Mouse (Mus musculus) CH12.LX (cell line): Measurements from ENCODE around the gene Ercc1. TPM values are rescaled to one million over a fixed set of nuclear protein-coding genes. Genes with fewer than 3 reads are reported as not detected.
A peak's percentile ranks its signal among the peaks of the same experiment; 100 is the strongest.

Experiments
- DNase-seq: peaks from one replicate; pipeline ENCODE4 v3.0.0-alpha.2; 2013; ENCODE audit errors: extremely low read depth
- H3K27ac ChIP-seq: 2 replicates; pipeline ENCODE4 v1.5.1; 2012; ENCODE audit warnings: low read depth, mild to moderate bottlenecking, control low read depth, moderate library complexity; ENCODE audit not compliant: insufficient read depth
- H3K27me3 ChIP-seq: replicated peaks from 2 replicates; pipeline ENCODE3; 2012; ENCODE audit warnings: inconsistent platforms
- H3K36me3 ChIP-seq, 2 experiments: replicated peaks in 1 of 2; 2 replicates each; pipeline versions ENCODE3 to v1.6.1; 2012; ENCODE audit warnings: inconsistent platforms in 1 of 2, low read length in 1 of 2, mild to moderate bottlenecking in 1 of 2, mixed read lengths in 1 of 2, moderate library complexity in 1 of 2; ENCODE audit not compliant: control insufficient read depth in 1 of 2, insufficient read depth in 1 of 2
- H3K4me1 ChIP-seq, 2 experiments: 2 replicates each; pipeline ENCODE4 v1.6.1; 2012; ENCODE audit warnings: inconsistent platforms in 1 of 2, moderate library complexity in 1 of 2; ENCODE audit not compliant: insufficient read depth in 2 of 2, control insufficient read depth in 1 of 2
- H3K4me2 ChIP-seq: 2 replicates; pipeline ENCODE4 v1.6.1; 2012; ENCODE audit warnings: low read depth, mild to moderate bottlenecking, control low read depth; ENCODE audit not compliant: poor library complexity, insufficient read depth, severe bottlenecking
- H3K4me3 ChIP-seq, 3 experiments: fragments of 150-350 bp in 1 of 3; sonication (generic) in 1 of 3; replicated peaks in 1 of 3; 2 replicates each; pipeline versions ENCODE3 to v1.5.1; 2011 to 2012; ENCODE audit warnings: low read depth in 2 of 3, low read length in 2 of 3, mild to moderate bottlenecking in 2 of 3, moderate library complexity in 2 of 3, control low read depth in 1 of 3, improper control_type of control experiment in 1 of 3, inconsistent platforms in 1 of 3, mixed read lengths in 1 of 3; ENCODE audit not compliant: poor library complexity in 1 of 3
- H3K79me2 ChIP-seq: replicated peaks from 2 replicates; pipeline ENCODE4 v1.6.1; 2012; ENCODE audit warnings: mild to moderate bottlenecking, moderate library complexity; ENCODE audit not compliant: control insufficient read depth, poor library complexity, insufficient read depth, severe bottlenecking; ENCODE audit errors: extremely low read depth
- H3K9ac ChIP-seq: 2 replicates; pipeline ENCODE4 v1.6.1; 2012; ENCODE audit warnings: low read depth, mild to moderate bottlenecking, control low read depth, moderate library complexity; ENCODE audit not compliant: insufficient read depth
- H3K9me3 ChIP-seq: replicated peaks from 2 replicates; pipeline ENCODE3; 2012; ENCODE audit warnings: low read length, inconsistent platforms, mixed read lengths
- BHLHE40 ChIP-seq: IDR thresholded peaks from 2 replicates; pipeline ENCODE4 v1.6.1; 2011; ENCODE audit warnings: mild to moderate bottlenecking, low read depth, low read length, improper control_type of control experiment
- CTCF ChIP-seq, 2 experiments: IDR thresholded peaks in 1 of 2; conservative IDR thresholded peaks in 1 of 2; 2 replicates each; pipeline ENCODE4 v1.5.1; 2011 to 2012; ENCODE audit warnings: low read depth in 2 of 2, low read length in 2 of 2, improper control_type of control experiment in 1 of 2, inconsistent platforms in 1 of 2, mild to moderate bottlenecking in 1 of 2, moderate library complexity in 1 of 2
- ELF1 ChIP-seq: IDR thresholded peaks from 2 replicates; pipeline ENCODE4 v1.6.1; 2014; ENCODE audit warnings: low read depth, mild to moderate bottlenecking, inconsistent platforms, low read length, improper control_type of control experiment
- GABPA ChIP-seq: IDR thresholded peaks from 2 replicates; pipeline ENCODE4 v1.6.1; 2012; ENCODE audit warnings: low read depth, low read length, improper control_type of control experiment, inconsistent platforms; ENCODE audit not compliant: insufficient replicate concordance
- IRF4 ChIP-seq: IDR thresholded peaks from 2 replicates; pipeline ENCODE4 v1.6.1; 2014; ENCODE audit warnings: low read depth, mild to moderate bottlenecking, inconsistent platforms, low read length, improper control_type of control experiment
- JUN ChIP-seq: IDR thresholded peaks from 2 replicates; pipeline ENCODE4 v1.6.1; 2011; ENCODE audit warnings: low read depth, mild to moderate bottlenecking, low read length, improper control_type of control experiment, moderate library complexity; ENCODE audit not compliant: insufficient read depth
- KAT2A ChIP-seq: IDR thresholded peaks from 2 replicates; pipeline ENCODE4 v1.6.1; 2012; ENCODE audit warnings: low read length, improper control_type of control experiment, inconsistent platforms; ENCODE audit not compliant: insufficient replicate concordance
- MAZ ChIP-seq: IDR thresholded peaks from 2 replicates; pipeline ENCODE4 v1.6.1; 2012; ENCODE audit warnings: low read depth, mild to moderate bottlenecking, inconsistent platforms, low read length, improper control_type of control experiment, moderate library complexity
- MEF2A ChIP-seq: IDR thresholded peaks from 2 replicates; pipeline ENCODE4 v1.6.1; 2014; ENCODE audit warnings: low read depth, mild to moderate bottlenecking, inconsistent platforms, low read length, improper control_type of control experiment, borderline replicate concordance
- MXI1 ChIP-seq: IDR thresholded peaks from 2 replicates; pipeline ENCODE4 v1.6.1; 2011; ENCODE audit warnings: mild to moderate bottlenecking, low read depth, low read length, improper control_type of control experiment
- MYC ChIP-seq: IDR thresholded peaks from 2 replicates; pipeline ENCODE4 v1.6.1; 2011; ENCODE audit warnings: low read depth, mild to moderate bottlenecking, improper control_type of control experiment, low read length
- NRF1 ChIP-seq: IDR thresholded peaks from 2 replicates; pipeline ENCODE4 v1.6.1; 2014; ENCODE audit warnings: low read depth, mild to moderate bottlenecking, inconsistent platforms, low read length, improper control_type of control experiment, moderate library complexity
- PAX5 ChIP-seq: IDR thresholded peaks from 2 replicates; pipeline ENCODE4 v1.6.1; 2012; ENCODE audit warnings: low read length, inconsistent platforms, mixed read lengths
- POLR2A ChIP-seq: IDR thresholded peaks from 2 replicates; pipeline ENCODE4 v1.6.1; 2011; ENCODE audit warnings: low read depth, mild to moderate bottlenecking, improper control_type of control experiment, low read length
- POLR2AphosphoS2 ChIP-seq: IDR thresholded peaks from 2 replicates; pipeline ENCODE4 v1.6.1; 2011; ENCODE audit warnings: low read depth, low read length, improper control_type of control experiment
- RAD21 ChIP-seq: IDR thresholded peaks from 2 replicates; pipeline ENCODE4 v1.6.1; 2011; ENCODE audit warnings: low read depth, mild to moderate bottlenecking, low read length, improper control_type of control experiment, moderate library complexity
- SIN3A ChIP-seq: IDR thresholded peaks from 2 replicates; pipeline ENCODE4 v1.6.1; 2012; ENCODE audit warnings: low read length, improper control_type of control experiment, inconsistent platforms
- SMC3 ChIP-seq: IDR thresholded peaks from 2 replicates; pipeline ENCODE4 v1.6.1; 2011; ENCODE audit warnings: low read depth, low read length, improper control_type of control experiment
- TBP ChIP-seq: conservative IDR thresholded peaks from 2 replicates; pipeline ENCODE4 v1.6.1; 2011; ENCODE audit warnings: low read depth, low read length, improper control_type of control experiment
- TCF12 ChIP-seq: IDR thresholded peaks from 2 replicates; pipeline ENCODE4 v1.6.1; 2014; ENCODE audit warnings: low read depth, mild to moderate bottlenecking, inconsistent platforms, low read length, improper control_type of control experiment
- USF1 ChIP-seq: IDR thresholded peaks from 2 replicates; pipeline ENCODE4 v1.6.1; 2014; ENCODE audit warnings: low read depth, mild to moderate bottlenecking, inconsistent platforms, low read length, improper control_type of control experiment
- USF2 ChIP-seq: conservative IDR thresholded peaks from 2 replicates; pipeline ENCODE4 v1.6.1; 2011; ENCODE audit warnings: low read depth, low read length, improper control_type of control experiment
- ZC3H11A ChIP-seq: IDR thresholded peaks from 2 replicates; pipeline ENCODE4 v1.6.1; 2012; ENCODE audit warnings: low read depth, mild to moderate bottlenecking, inconsistent platforms, low read length, improper control_type of control experiment
- ZKSCAN1 ChIP-seq: IDR thresholded peaks from 2 replicates; pipeline ENCODE4 v1.6.1; 2012; ENCODE audit warnings: low read depth, inconsistent platforms, low read length, improper control_type of control experiment, borderline replicate concordance
- ZNF384 ChIP-seq: IDR thresholded peaks from 2 replicates; pipeline ENCODE4 v1.6.1; 2012; ENCODE audit warnings: low read depth, low read length, improper control_type of control experiment, inconsistent platforms
- dilution Hi-C: fragments of 300-500 bp; cut with MboI; formaldehyde crosslinking; loops from 2 replicates; pipeline ENCODE4 v1.14.3; 2020; ENCODE audit warnings: low sequenced_read_pairs; ENCODE audit not compliant: extremely low pct_unique_long_range_greater_than_20kb, extremely low pct_ligation_motif_present
- in situ Hi-C: fragments of 300-500 bp; cut with MboI; formaldehyde crosslinking; loops from 3 replicates; pipeline ENCODE4 v1.14.3; 2019; ENCODE audit warnings: low sequenced_read_pairs, low pct_ligation_motif_present, low pct_unique_long_range_greater_than_20kb, mixed read lengths
- polyA plus RNA-seq: library from polyadenylated mRNA; unstranded; fragments of >175 nt; gene quantifications from 2 replicates; pipeline ENCODE4 v1.2.1, GENCODE M21; 2012; ENCODE audit warnings: low read depth; ENCODE audit not compliant: insufficient read length
- total RNA-seq, 2 experiments: library from RNA; depleted of rRNA; stranded (reverse); fragments of 300-350 nt in 1 of 2; fragments of >200 nt in 1 of 2; gene quantifications; 2 replicates each; pipeline ENCODE4 v1.2.3; 2012 to 2014

Ercc1 gene
- total and polyA plus RNA-seq, 3 experiments, result 26.9 to 28.2 (median 27.7) TPM

GRCm38 (mm10) chr7:19402535-19403112 is 58.0 kb downstream of the Ercc1 start:
- no peaks in the 10 kb centered on the region for H3K36me3 ChIP-seq
- TF ChIP-seq NRF1 (no peak), ZKSCAN1 (no peak), MXI1 (no peak), PAX5 (no peak), MAZ (no peak), RAD21 (no peak), JUN (no peak), POLR2AphosphoS2 (no peak), IRF4 (no peak), CTCF (conservative IDR thresholded peaks at IDR 0.05 in 1 of 2, IDR thresholded peaks at IDR 0.05 in 1 of 2; ENCODE audit: low read depth in 2 of 2, low read length in 2 of 2) (no peak), TBP (no peak), SMC3 (no peak), SIN3A (no peak), ZC3H11A (no peak), ZNF384 (no peak), MYC (no peak), GABPA (no peak), POLR2A (no peak)
- peaks cover 16% of the 10 kb centered on the region for H3K9me3 ChIP-seq
- H3K4me3 ChIP-seq, result no peak overlapping the region
- peaks cover 66% of the 10 kb centered on the region for H3K27me3 ChIP-seq
- dilution Hi-C loops (no loop called here), in situ Hi-C loops (loop anchor here (25.0 kb wide), 2 partner anchors 160 to 460 kb away; partner anchors contain the start of genes Ceacam16, Gm19345 and Ppp1r37)
- no peak overlapping the region for H3K27ac ChIP-seq
- H3K79me2 ChIP-seq, result no peaks in the 10 kb centered on the region
- peaks cover 2 to 18% of the 10 kb centered on the region in 2 experiments; a peak in 3 of 4 replicates for H3K4me1 ChIP-seq
- no peak overlapping the region for H3K9ac ChIP-seq
- no peak overlapping the region for H3K4me2 ChIP-seq
- DNase-seq, result no peak

GRCm38 (mm10) chr7:19403731-19404296 is 59.2 kb downstream of the Ercc1 start, which contains the start of gene Klc3:
Klc3 (minus strand) TSS chr7:19404104.
- H3K9me3 ChIP-seq, result peaks cover 16% of the 10 kb centered on the region
- in situ Hi-C loops (loop anchor here (25.0 kb wide), 2 partner anchors 158 to 458 kb away; partner anchors contain the start of genes Ceacam16, Gm19345 and Ppp1r37), dilution Hi-C loops (no loop called here)
- peak; percentile 74 for DNase-seq
- no peak within 1 kb of the TSS for H3K27ac ChIP-seq
- H3K4me3 ChIP-seq, result peak within 1 kb of the TSS in 2 of 3 experiments; percentile 39 to 57
- H3K4me2 ChIP-seq, result peak within 1 kb of the TSS; percentile 80
- peaks cover 69% of the 10 kb centered on the region for H3K27me3 ChIP-seq
- H3K9ac ChIP-seq, result no peak within 1 kb of the TSS
- H3K79me2 ChIP-seq, result no peaks in the 10 kb centered on the region
- TF ChIP-seq ELF1, result peak; percentile 26; the same call in 1 of the 2 replicates
- peak; percentile 41; the same call in 1 of the 2 replicates for TF ChIP-seq IRF4
- TF ChIP-seq NRF1, result peak; percentile 80
- TF ChIP-seq BHLHE40, result peak; percentile 44
- TF ChIP-seq PAX5, result no peak
- TF ChIP-seq KAT2A, result no peak
- no peak for TF ChIP-seq RAD21
- TF ChIP-seq SMC3, result no peak
- TF ChIP-seq USF2, result no peak
- no peak for TF ChIP-seq MEF2A
- peak; percentile 48; the same call in 1 of the 2 replicates for TF ChIP-seq TCF12
- TF ChIP-seq TBP, result no peak
- TF ChIP-seq POLR2AphosphoS2, result no peak
- no peak for TF ChIP-seq USF1
- peaks cover 2 to 18% of the 10 kb centered on the region in 2 experiments; a peak in 3 of 4 replicates for H3K4me1 ChIP-seq
- H3K36me3 ChIP-seq, result no peaks in the 10 kb centered on the region
